Mouse (Mus musculus) heart, adult 2 months (tissue): Measurements from ENCODE around the gene Slc25a51. TPM values are rescaled to one million over a fixed set of nuclear protein-coding genes. Genes with fewer than 3 reads are reported as not detected.
A peak's percentile ranks its signal among the peaks of the same experiment; 100 is the strongest.

Source experiments
- DNase-seq, 2 experiments: peaks; one replicate each; pipeline ENCODE4 v3.0.0; 2021
- H3K27ac ChIP-seq: fragments of 200-600 bp; 2 replicates; pipeline ENCODE4 v1.8.1; 2022
- H3K27me3 ChIP-seq: fragments of 200-500 bp; 2 replicates; pipeline ENCODE4 v1.6.1; 2012; ENCODE audit warnings: mild to moderate bottlenecking, low read length, inconsistent platforms, mixed read lengths; ENCODE audit not compliant: control insufficient read depth, insufficient read depth
- H3K36me3 ChIP-seq: fragments of 200-500 bp; 2 replicates; pipeline ENCODE4 v1.6.1; 2012; ENCODE audit warnings: low read length, inconsistent platforms; ENCODE audit not compliant: control insufficient read depth, insufficient read depth
- H3K4me1 ChIP-seq: fragments of 200-500 bp; 2 replicates; pipeline ENCODE4 v1.6.1; 2011; ENCODE audit warnings: low read length; ENCODE audit not compliant: control insufficient read depth, insufficient read depth
- H3K4me3 ChIP-seq: fragments of 200-600 bp; 2 replicates; pipeline ENCODE4 v1.8.1; 2022
- H3K79me2 ChIP-seq: fragments of 200-500 bp; replicated peaks from 2 replicates; pipeline ENCODE4 v1.6.1; 2012; ENCODE audit warnings: mild to moderate bottlenecking, inconsistent platforms, low read length, moderate library complexity, mixed read lengths; ENCODE audit not compliant: control insufficient read depth, insufficient read depth
- H3K9ac ChIP-seq: fragments of 200-500 bp; 2 replicates; pipeline ENCODE4 v1.6.1; 2012; ENCODE audit warnings: low read depth, mild to moderate bottlenecking, control low read depth, inconsistent platforms, low read length, mixed read lengths
- CTCF ChIP-seq: fragments of 200-600 bp; IDR thresholded peaks from 2 replicates; pipeline ENCODE4 v1.8.1; 2022; ENCODE audit warnings: antibody characterized with exemption, mild to moderate bottlenecking, moderate library complexity
- EP300 ChIP-seq: fragments of 200-500 bp; IDR thresholded peaks from 2 replicates; pipeline ENCODE4 v1.6.1; 2011; ENCODE audit warnings: low read depth, low read length, control low read depth; ENCODE audit not compliant: insufficient read depth
- POLR2A ChIP-seq: fragments of 200-500 bp; IDR thresholded peaks from 2 replicates; pipeline ENCODE4 v1.6.1; 2011; ENCODE audit warnings: mild to moderate bottlenecking, low read depth, low read length, control low read depth; ENCODE audit not compliant: insufficient read depth
- WGBS: fragments of 180-500 bp; shearing (Covaris S2); methylation state at CpG from one replicate; pipeline ENCODE4 v1.1.7; 2018; 5-methylcytosine and 5-hydroxymethylcytosine counted together
- intact Hi-C: fragments of 180-260 bp; cut with DNase I; formaldehyde crosslinking; loops from one replicate; pipeline ENCODE4 v1.15.1; 2025
- polyA plus RNA-seq: library from polyadenylated mRNA; depleted of rRNA; stranded (reverse); fragments of >200 nt; gene quantifications from 2 replicates; pipeline ENCODE4 v1.2.3, GENCODE M21; 2012
- total RNA-seq, 2 experiments: library from RNA; stranded (reverse); gene quantifications; 2 replicates each; pipeline ENCODE4 v1.2.3; 2021

The Slc25a51 gene
- total and polyA plus RNA-seq, 3 experiments, result 68.9 to 123 (median 103) TPM

GRCm38 (mm10) chr4:45448481-45448880 lies 39.9 kb upstream of the Slc25a51 start:
- DNase-seq, result no peak
- Histone ChIP-seq H3K4me3 (no peak overlapping the region), H3K36me3 (no peaks in the 10 kb centered on the region), H3K79me2 (no peaks in the 10 kb centered on the region; the same call in 1 of the 2 replicates), H3K27me3 (no peaks in the 10 kb centered on the region), H3K27ac (no peak overlapping the region), H3K4me1 (peaks cover 16% of the 10 kb centered on the region), H3K9ac (no peak overlapping the region)
- WGBS, result 84% methylated on average over 7 of the region's 7 CpGs
- intact Hi-C loops, result no loop called here
- TF ChIP-seq POLR2A (no peak), EP300 (no peak), CTCF (no peak)

- Histone ChIP-seq H3K27me3 (no peaks in the 10 kb centered on the region), H3K4me3 (no peak overlapping the region), H3K9ac (no peak overlapping the region), H3K79me2 (no peaks in the 10 kb centered on the region; the same call in 1 of the 2 replicates), H3K4me1 (peaks cover 7% of the 10 kb centered on the region), H3K36me3 (no peaks in the 10 kb centered on the region), H3K27ac (no peak overlapping the region)
- intact Hi-C loops, result no loop called here
- WGBS, result 84% methylated on average over 5 of the region's 5 CpGs
- TF ChIP-seq POLR2A (no peak), CTCF (no peak), EP300 (no peak)
- peak in 1 of 2 experiments; percentile 32 for DNase-seq
Observed at GRCm38 (mm10) chr4:45447196-45447595, 38.6 kb upstream of the Slc25a51 start.

DNA sequence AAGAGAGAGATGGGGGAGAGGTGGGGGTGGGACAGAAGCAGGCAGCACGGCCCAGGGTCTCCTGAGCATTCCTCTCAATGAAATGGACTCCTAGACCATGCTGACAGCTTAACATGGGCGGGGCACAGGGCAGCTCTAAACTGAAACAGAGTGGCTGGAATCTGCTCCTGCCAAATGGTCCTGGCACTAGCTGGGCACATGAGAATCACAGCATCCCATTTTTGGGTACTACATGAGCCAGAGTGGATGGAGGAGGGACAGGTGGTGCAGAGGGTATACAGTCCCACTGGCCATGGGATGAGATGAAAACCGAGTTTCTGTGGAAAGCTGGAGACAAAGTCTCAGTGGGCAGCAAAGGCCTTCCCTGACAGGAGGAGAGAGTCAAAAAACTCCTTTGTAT lies 36.7 kb upstream of the Slc25a51 start:
- H3K9ac ChIP-seq, result no peak overlapping the region

GRCm38 (mm10) chr4:45444813-45445212 lies 36.2 kb upstream of the Slc25a51 start:
- Histone ChIP-seq H3K27ac (no peak overlapping the region), H3K27me3 (no peaks in the 10 kb centered on the region), H3K4me3 (no peak overlapping the region), H3K9ac (no peak overlapping the region), H3K79me2 (no peaks in the 10 kb centered on the region; the same call in 1 of the 2 replicates), H3K4me1 (peaks cover 3% of the 10 kb centered on the region), H3K36me3 (no peaks in the 10 kb centered on the region)
- WGBS, result 53% methylated on average over 4 of the region's 4 CpGs
- intact Hi-C loops, result no loop called here
- TF ChIP-seq CTCF, result no peak
- no peak for TF ChIP-seq POLR2A
- TF ChIP-seq EP300, result no peak
- peak in 1 of 2 experiments; percentile 35 for DNase-seq

More for the DNA sequence above, 36.7 kb upstream of the Slc25a51 start:
- peak in 1 of 2 experiments; percentile 41 for DNase-seq
- peaks cover 3% of the 10 kb centered on the region for H3K4me1 ChIP-seq
- H3K36me3 ChIP-seq, result no peaks in the 10 kb centered on the region
- intact Hi-C loops, result no loop called here
- no peak overlapping the region for H3K4me3 ChIP-seq
- H3K27ac ChIP-seq, result 0 out of 2 replicates have a peak overlapping the region, but pooled peaks have one; percentile 9
- H3K79me2 ChIP-seq, result no peaks in the 10 kb centered on the region; the same call in 1 of the 2 replicates
- no peaks in the 10 kb centered on the region for H3K27me3 ChIP-seq
- WGBS, result 64% methylated on average over 3 of the region's 3 CpGs
- TF ChIP-seq CTCF (no peak), EP300 (no peak), POLR2A (no peak)

DNA sequence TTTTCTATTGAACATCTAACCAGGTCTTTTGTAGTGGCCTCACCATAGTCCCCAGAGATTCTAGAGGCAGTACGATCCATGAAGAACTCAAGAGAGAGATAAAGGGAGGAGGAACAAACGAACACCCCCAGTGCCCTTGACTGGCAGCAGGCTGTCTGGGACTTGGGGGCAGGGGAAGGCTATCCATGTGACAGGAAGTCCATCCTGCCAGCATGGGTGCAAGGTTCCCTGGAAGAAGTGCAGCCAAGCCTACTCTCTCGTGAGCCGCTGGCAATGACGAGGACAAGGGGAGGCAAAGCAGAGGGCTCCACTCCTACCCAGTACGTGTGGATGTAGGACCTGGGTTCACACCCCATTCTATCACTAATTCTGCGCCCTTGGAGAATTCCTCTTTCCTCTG lies 35.1 kb upstream of the Slc25a51 start:
- H3K36me3 ChIP-seq, result no peaks in the 10 kb centered on the region
- intact Hi-C loops, result no loop called here
- H3K27me3 ChIP-seq, result no peaks in the 10 kb centered on the region
- H3K4me3 ChIP-seq, result no peak overlapping the region
- WGBS, result 50% methylated on average over 7 of the region's 7 CpGs
- no peak for DNase-seq
- TF ChIP-seq POLR2A (no peak), CTCF (no peak), EP300 (no peak)
- no peak overlapping the region for H3K27ac ChIP-seq
- no peaks in the 10 kb centered on the region; the same call in 1 of the 2 replicates for H3K79me2 ChIP-seq
- H3K9ac ChIP-seq, result no peak overlapping the region
- peaks cover 3% of the 10 kb centered on the region for H3K4me1 ChIP-seq

DNA sequence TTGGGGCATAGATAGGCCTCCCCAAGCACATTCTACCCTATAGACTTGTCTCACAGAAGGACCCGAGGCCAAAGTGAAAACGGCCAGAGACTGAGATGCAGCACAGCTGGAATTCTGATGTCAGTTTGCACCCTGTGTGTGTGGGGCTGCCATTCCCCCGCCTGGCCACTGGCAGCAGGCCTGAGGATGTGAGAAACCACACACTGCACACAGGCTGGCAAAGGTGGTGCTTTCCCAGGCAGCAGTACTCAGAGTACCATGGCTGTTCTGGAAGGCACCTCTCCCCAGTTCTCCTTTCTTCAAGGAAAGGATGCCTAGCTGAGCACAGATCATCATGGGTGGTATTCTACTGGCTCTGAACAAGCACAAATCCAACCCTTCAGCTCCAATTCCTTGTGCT lies 33.7 kb upstream of the Slc25a51 start:
- no peak overlapping the region for H3K27ac ChIP-seq
- H3K9ac ChIP-seq, result no peak overlapping the region
- no peak for TF ChIP-seq EP300
- TF ChIP-seq POLR2A, result no peak
- no peak for TF ChIP-seq CTCF
- intact Hi-C loops, result no loop called here
- DNase-seq, result no peak
- H3K27me3 ChIP-seq, result no peaks in the 10 kb centered on the region
- no peaks in the 10 kb centered on the region; the same call in 1 of the 2 replicates for H3K79me2 ChIP-seq
- no peak overlapping the region for H3K4me3 ChIP-seq
- peaks cover 3% of the 10 kb centered on the region for H3K4me1 ChIP-seq
- H3K36me3 ChIP-seq, result no peaks in the 10 kb centered on the region
- 68% methylated on average over 3 of the region's 3 CpGs for WGBS
